Mouse (Mus musculus): ENCODE data around the gene Cfdp1.
A peak's percentile ranks its signal among the peaks of the same experiment; 100 is the strongest.
"Not testable (repeated sequence)": the region's sequence is repeated elsewhere in the genome, so short reads cannot be mapped to it uniquely, and the experiment has no call there.

Cfdp1 gene

DNA sequence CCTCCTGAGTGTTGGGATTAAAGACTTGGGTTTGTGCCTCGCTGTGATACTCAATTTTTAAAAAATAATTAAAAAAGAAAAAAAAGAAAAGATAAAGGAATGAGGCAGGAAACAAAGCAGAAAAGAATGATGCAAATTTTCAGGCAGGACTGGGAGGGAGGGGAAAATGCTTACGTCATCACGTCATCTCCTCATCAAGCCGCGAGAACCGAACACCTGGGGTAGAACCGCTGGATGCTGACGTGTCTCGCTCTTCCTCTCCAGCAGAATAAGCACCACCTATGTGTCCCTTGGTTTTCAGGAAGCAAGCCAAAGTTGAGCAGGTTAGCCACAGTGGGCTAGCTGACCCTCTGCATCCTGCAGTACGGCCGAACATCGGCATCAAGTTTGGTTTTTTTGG lies 1.9 kb upstream of the Cfdp1 start:
- peak; percentile 39 for DNase-seq (ENCODE audit: low spot score)

DNA sequence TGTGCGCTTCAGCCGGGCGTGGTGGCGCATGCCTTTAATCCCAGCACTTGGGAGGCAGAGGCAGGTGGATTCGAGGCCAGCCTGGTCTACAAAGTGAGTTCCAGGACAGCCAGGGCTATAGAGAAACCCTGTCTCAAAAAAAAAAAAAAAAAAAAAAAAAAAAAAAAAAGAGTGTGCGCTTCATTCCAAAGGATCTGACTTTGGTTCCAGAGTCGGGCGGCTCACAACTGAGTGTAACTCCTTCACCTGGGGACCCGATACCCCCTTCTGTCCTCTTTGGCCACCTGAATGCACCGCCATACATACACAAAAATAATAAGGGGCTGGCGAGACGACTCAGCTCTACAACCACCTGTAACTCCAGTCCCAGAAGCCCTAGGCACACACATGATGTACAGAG lies 872 bp downstream of the Cfdp1 start:
- not testable (repeated sequence) for DNase-seq (ENCODE audit: low spot score)

DNA sequence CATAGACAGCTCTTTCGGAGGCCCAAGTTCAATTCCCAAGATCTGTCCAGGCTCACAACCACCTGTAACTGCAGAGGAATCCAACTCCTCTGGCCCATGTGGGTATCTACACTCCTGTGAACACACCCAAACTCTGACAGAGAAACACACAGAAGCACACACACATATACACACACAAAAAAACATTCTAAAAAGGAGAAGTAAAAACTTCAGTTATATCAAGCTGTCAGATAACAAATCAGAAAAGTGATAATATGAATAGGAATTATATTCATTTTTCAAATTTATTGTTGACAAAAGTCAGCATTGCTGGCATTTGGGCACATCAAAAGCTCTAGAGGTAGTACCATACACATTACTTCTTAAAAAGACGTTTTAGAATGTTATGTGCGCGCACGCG lies 7.3 kb downstream of the Cfdp1 start:
- no peak for DNase-seq (ENCODE audit: low spot score)

- no peak for DNase-seq (ENCODE audit: low spot score)
Measured at GRCm38 (mm10) chr8:111835540-111835939, 18.6 kb downstream of the Cfdp1 start.

- DNase-seq (ENCODE audit: low spot score), result no peak
Measured at GRCm38 (mm10) chr8:111834011-111834410, 20.1 kb downstream of the Cfdp1 start.

GRCm38 (mm10) chr8:111832983-111833382 lies 21.1 kb downstream of the Cfdp1 start:
- no peak for DNase-seq (ENCODE audit: low spot score)

- no peak for DNase-seq (ENCODE audit: low spot score)
Measured at GRCm38 (mm10) chr8:111831996-111832395, 22.1 kb downstream of the Cfdp1 start.

DNA sequence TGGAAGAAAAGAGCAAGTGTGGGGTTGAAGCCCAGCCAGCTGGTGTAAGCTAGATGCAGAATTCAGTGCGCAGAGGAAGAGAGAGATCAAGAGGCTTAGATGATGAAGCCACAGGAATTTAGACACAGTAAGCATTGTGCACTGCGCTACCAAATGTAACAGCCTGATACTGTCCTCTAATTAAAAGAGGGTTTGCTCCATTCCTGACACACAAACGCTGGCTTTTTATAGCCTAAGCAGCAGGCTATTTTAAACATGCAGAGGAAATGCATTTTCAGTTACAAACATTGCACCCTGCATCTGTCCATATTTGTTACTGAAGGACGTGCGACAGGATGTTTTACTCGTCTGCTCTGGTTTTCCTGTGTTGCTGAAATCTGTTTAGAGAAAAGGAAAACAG lies 25.5 kb downstream of the Cfdp1 start:
- no peak for DNase-seq (ENCODE audit: low spot score)

DNA sequence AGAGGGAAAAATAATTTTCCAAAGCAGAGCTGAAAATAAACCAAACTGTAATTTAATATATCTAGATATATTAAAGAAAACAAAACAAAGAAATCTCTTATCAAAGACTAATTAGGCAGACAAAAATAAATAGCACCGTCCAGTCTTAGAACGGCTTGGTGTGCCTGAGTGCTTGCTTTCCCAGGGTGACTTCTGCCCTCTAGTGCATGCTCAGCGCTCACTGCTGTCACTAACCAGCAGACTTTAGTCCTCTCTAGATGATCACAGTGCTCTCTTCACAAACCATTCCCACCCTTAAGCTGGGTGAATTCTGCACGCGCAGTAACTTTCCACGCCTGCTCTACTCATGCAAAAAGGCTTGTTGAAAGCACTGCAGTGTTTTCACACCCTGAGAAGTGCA lies 28.9 kb downstream of the Cfdp1 start:
- no peak for DNase-seq (ENCODE audit: low spot score)

DNA sequence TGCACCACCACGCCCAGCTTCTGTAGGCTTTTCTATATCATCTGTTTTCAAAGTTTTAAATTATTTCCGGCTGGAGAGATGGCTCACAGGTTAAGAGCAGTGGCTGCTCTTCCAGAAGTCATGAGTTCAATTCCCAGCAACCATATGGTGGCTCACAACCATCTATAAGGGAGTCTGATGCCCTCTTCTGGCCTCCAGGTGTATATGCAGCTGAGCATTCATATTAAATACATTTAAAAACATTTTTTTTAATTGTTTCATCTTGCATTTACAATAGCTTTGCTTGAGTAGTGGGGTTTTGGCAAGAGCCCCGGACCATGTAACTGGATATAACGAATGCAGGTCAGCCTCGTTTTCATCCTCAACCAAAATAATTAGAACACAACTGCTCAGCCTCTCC lies 29.8 kb downstream of the Cfdp1 start:
- DNase-seq (ENCODE audit: low spot score), result no peak

DNA sequence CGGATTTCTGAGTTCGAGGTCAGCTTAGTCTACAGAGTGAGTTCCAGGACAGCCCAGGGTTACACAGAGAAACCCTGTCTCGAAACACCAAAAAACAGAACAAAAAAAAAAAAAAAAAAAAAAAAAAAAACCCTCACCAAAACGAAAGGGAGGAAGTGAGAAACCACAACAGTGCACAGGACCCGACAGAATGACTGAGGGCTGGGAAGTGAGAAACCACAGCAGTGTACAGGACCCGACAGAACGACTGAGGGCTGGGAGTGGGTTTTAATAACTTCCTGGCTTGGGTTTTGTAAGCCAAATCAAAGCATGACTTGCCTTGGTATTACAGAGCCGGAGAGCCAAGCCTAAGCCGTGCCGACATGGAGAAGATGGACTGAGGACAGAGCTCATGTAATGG lies 32.9 kb downstream of the Cfdp1 start:
- DNase-seq (ENCODE audit: low spot score), result no peak

DNA sequence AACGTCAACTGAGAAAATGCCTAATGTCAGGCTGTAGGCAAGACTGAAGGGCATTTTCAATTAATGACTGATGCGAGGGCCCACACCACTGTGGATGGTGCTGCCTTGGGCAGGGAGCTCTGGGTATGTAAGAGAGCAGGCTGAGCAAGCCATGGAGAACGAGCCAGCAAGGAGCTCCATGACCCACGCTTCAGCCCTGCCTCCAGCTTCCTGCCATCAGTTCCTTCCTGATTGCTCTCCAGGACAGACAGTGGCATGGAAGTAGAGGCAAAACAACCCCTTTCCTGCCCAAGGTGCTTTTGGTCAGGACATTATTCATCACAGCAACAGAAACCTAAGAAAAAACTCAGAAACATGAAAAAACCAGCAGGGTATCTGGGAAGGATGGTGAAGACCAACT lies 33.4 kb downstream of the Cfdp1 start:
- no peak for DNase-seq (ENCODE audit: low spot score)

DNA sequence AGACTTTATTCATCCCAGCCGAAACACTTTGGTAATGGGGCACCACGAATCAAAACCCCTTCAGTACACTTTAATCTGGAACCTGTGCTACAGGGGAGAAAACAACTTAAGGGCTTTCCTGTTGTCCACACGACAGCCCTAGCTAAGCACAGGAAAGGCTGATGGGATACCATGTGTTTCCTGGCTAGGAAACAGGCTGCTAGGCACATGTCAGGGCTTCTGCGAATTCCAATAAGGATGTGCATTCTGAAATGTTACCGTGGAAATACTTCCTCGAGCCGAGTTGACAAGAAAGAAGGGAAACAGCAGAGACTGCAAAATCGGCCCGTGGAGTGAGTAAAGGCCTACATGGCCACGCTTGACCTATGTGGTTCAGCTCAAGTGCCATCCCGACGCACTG lies 34.1 kb downstream of the Cfdp1 start:
- no peak for DNase-seq (ENCODE audit: low spot score)

DNA sequence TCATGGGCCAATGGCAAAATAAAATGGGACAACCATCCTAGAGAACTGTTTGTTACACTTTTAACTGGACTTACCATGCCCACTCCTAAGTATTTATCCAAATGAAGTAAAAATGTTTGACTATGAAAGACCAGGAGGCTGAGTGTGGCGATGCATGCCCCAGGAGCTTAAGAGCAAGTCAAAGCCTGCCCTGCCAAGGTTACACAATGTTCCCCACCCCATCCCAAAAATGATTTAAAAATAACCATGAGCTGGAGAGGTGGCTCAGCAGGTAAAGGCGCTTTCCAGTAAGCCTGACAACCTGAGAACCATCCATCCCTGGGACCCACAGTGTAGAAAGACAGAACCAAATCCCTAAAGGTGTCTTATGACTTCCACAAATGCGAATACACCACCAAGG lies 35.5 kb downstream of the Cfdp1 start:
- DNase-seq (ENCODE audit: low spot score), result no peak

DNA sequence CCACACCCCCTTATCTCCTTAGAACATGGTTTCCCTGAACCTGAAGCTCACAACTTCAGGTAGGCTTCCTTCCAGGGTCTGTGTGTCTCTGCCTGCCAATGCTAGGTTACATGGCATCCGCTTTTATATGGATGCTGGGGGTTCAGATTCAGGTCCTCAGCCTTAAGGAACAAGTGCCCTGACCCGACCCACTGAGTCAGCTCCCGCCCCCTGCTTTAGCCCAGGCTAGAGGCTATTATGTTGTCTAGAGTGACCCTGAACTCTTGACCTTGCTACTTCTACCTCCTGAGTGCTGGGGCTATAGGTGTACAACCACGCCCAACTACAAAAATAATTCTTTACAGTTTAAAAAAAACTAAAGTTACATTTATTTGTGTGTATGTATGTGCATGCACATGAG lies 39.0 kb downstream of the Cfdp1 start:
- no peak for DNase-seq (ENCODE audit: low spot score)

- no peak for DNase-seq (ENCODE audit: low spot score)
Measured at GRCm38 (mm10) chr8:111813818-111814217, 40.3 kb downstream of the Cfdp1 start.

GRCm38 (mm10) chr8:111812835-111813234 lies 41.3 kb downstream of the Cfdp1 start:
- DNase-seq (ENCODE audit: low spot score), result no peak

DNA sequence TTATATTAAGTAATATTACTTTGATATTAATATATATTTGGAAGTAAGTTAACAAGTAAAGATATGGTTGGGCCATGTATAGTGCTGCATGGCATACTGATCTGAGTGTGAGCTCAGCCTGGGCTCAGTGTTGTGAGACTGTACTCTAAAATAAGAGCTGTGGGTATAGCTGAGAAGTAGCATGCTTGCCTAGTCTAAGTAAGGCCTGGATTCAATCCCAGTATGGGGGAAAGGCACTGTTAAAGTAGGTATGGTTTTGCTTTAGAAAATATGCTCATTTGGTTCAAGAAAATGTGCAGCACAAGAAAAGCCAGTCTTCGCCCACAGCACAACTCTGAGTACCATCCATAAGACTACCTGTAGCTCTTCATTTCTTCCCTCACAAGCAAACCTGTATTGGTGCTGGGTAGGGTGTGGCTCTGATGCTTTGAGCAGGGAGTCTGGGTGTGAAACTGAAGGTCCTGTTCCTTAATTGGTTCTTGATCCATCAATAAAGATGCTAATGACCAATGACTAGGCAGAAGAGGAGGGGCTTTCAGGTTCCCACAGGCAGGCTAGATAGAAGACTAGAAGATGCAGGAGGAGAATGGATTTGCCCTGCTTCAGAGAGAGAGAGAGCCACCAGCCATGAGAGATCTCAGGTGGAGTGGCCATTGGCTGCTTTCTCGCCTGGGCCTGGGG lies 43.3 kb downstream of the Cfdp1 start:
- DNase-seq (ENCODE audit: low spot score), result no peak

- no peak for DNase-seq (ENCODE audit: low spot score)
Measured at GRCm38 (mm10) chr8:111808891-111809622, 45.0 kb downstream of the Cfdp1 start.

DNA sequence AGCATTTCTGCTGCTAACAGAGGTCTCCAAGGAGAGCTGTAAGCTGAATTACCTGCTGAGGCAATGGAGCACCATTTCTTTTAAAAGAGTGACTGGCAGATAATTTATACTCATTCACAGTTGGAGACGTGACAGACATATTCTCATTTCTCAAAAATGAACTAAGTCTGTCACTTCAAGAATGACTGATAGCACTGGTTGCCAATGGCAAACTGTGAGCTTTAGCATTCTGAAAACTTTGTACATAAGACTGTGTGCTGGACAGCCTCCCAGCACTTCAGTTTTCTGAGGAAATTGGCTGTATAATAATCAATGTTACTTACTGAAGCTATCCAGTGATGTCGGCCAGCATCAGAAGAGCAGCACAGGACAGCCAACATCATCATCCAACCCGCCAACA lies 46.1 kb downstream of the Cfdp1 start:
- DNase-seq (ENCODE audit: low spot score), result no peak

DNA sequence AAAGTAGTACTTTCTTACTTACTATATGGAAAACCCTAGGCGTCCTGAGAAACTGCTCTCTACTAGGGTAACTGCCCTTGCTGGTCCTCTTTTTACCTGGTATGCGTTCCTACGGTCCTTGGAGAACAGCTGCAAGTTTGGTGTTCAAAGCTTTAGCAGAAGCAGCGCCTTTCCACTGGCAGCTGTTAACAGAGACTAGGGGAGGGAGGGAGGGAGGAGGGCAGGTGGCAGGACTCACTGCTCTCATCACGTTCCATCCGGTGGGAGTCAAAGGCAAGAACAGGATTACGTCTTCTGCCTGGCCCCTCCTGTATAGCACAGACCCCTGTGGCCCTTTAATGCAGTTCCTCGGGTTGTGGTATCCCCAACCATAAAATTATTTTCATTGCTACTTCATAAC lies 50.7 kb downstream of the Cfdp1 start:
- DNase-seq (ENCODE audit: low spot score), result no peak

DNA sequence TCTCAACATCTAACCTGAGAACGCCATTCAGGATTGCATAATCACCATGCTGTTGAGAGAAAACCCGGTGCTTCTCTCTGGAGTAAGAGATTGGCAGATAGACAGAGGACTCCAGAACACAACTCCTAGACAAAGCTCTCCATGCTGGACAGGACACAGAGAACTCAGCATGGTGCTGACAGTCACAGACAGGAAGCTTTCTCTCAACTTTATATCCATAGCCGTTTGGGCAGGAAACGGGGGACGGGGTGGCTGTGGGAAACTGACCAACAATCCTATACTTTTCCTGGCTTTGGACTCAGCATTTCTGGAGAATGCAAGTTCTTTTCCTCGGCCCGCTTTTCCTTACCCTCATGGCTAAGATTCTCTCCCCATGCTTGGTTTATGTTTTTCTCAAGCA lies 51.8 kb downstream of the Cfdp1 start:
- no peak for DNase-seq (ENCODE audit: low spot score)

- DNase-seq (ENCODE audit: low spot score), result no peak
Measured at GRCm38 (mm10) chr8:111801456-111801855, 52.6 kb downstream of the Cfdp1 start.

DNA sequence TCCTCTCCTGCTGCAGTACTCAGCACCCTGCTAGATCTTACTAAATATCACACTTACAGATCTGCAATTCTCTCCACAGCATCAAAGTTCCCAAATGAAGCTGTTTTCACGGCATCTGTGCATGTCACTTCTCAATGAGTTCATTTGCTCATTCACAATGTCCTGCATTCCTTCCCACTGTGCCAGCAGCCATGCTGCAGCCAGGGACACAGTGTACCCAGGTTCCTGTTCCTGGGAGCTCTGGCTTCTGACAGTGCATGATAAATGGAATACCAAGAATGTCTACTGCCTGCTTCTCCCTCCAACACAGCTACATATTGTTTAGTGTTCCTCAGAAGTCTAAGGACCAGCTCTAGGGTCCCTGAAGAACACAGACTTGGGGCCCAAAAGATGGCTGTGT lies 57.6 kb downstream of the Cfdp1 start:
- peak; percentile 47 for DNase-seq (ENCODE audit: low spot score)
